Mouse (Mus musculus) CH12.LX (cell line): Measurements from ENCODE around the gene Gm20458. TPM values are rescaled to one million over a fixed set of nuclear protein-coding genes. Genes with fewer than 3 reads are reported as not detected.

ENCODE experiments used
- DNase-seq: peaks from one replicate; pipeline ENCODE4 v3.0.0-alpha.2; 2013; ENCODE audit errors: extremely low read depth
- H3K27ac ChIP-seq: 2 replicates; pipeline ENCODE4 v1.5.1; 2012; ENCODE audit warnings: low read depth, mild to moderate bottlenecking, control low read depth, moderate library complexity; ENCODE audit not compliant: insufficient read depth
- H3K27me3 ChIP-seq: replicated peaks from 2 replicates; pipeline ENCODE3; 2012; ENCODE audit warnings: inconsistent platforms
- H3K36me3 ChIP-seq, 2 experiments: replicated peaks in 1 of 2; 2 replicates each; pipeline versions ENCODE3 to v1.6.1; 2012; ENCODE audit warnings: inconsistent platforms in 1 of 2, low read length in 1 of 2, mild to moderate bottlenecking in 1 of 2, mixed read lengths in 1 of 2, moderate library complexity in 1 of 2; ENCODE audit not compliant: control insufficient read depth in 1 of 2, insufficient read depth in 1 of 2
- H3K4me1 ChIP-seq, 2 experiments: 2 replicates each; pipeline ENCODE4 v1.6.1; 2012; ENCODE audit warnings: inconsistent platforms in 1 of 2, moderate library complexity in 1 of 2; ENCODE audit not compliant: insufficient read depth in 2 of 2, control insufficient read depth in 1 of 2
- H3K4me2 ChIP-seq: 2 replicates; pipeline ENCODE4 v1.6.1; 2012; ENCODE audit warnings: low read depth, mild to moderate bottlenecking, control low read depth; ENCODE audit not compliant: poor library complexity, insufficient read depth, severe bottlenecking
- H3K4me3 ChIP-seq, 3 experiments: fragments of 150-350 bp in 1 of 3; sonication (generic) in 1 of 3; replicated peaks in 1 of 3; 2 replicates each; pipeline versions ENCODE3 to v1.5.1; 2011 to 2012; ENCODE audit warnings: low read depth in 2 of 3, low read length in 2 of 3, mild to moderate bottlenecking in 2 of 3, moderate library complexity in 2 of 3, control low read depth in 1 of 3, improper control_type of control experiment in 1 of 3, inconsistent platforms in 1 of 3, mixed read lengths in 1 of 3; ENCODE audit not compliant: poor library complexity in 1 of 3
- H3K79me2 ChIP-seq: replicated peaks from 2 replicates; pipeline ENCODE4 v1.6.1; 2012; ENCODE audit warnings: mild to moderate bottlenecking, moderate library complexity; ENCODE audit not compliant: control insufficient read depth, poor library complexity, insufficient read depth, severe bottlenecking; ENCODE audit errors: extremely low read depth
- H3K9ac ChIP-seq: 2 replicates; pipeline ENCODE4 v1.6.1; 2012; ENCODE audit warnings: low read depth, mild to moderate bottlenecking, control low read depth, moderate library complexity; ENCODE audit not compliant: insufficient read depth
- H3K9me3 ChIP-seq: replicated peaks from 2 replicates; pipeline ENCODE3; 2012; ENCODE audit warnings: low read length, inconsistent platforms, mixed read lengths
- BHLHE40 ChIP-seq: IDR thresholded peaks from 2 replicates; pipeline ENCODE4 v1.6.1; 2011; ENCODE audit warnings: mild to moderate bottlenecking, low read depth, low read length, improper control_type of control experiment
- CHD1 ChIP-seq: IDR thresholded peaks from 2 replicates; pipeline ENCODE4 v1.6.1; 2012; ENCODE audit warnings: low read depth, low read length, improper control_type of control experiment, inconsistent platforms
- CHD2 ChIP-seq: IDR thresholded peaks from 2 replicates; pipeline ENCODE4 v1.6.1; 2011; ENCODE audit warnings: low read length, improper control_type of control experiment
- CTCF ChIP-seq, 2 experiments: IDR thresholded peaks in 1 of 2; conservative IDR thresholded peaks in 1 of 2; 2 replicates each; pipeline ENCODE4 v1.5.1; 2011 to 2012; ENCODE audit warnings: low read depth in 2 of 2, low read length in 2 of 2, improper control_type of control experiment in 1 of 2, inconsistent platforms in 1 of 2, mild to moderate bottlenecking in 1 of 2, moderate library complexity in 1 of 2
- ELF1 ChIP-seq: IDR thresholded peaks from 2 replicates; pipeline ENCODE4 v1.6.1; 2014; ENCODE audit warnings: low read depth, mild to moderate bottlenecking, inconsistent platforms, low read length, improper control_type of control experiment
- EP300 ChIP-seq: IDR thresholded peaks from 2 replicates; pipeline ENCODE4 v1.6.1; 2011; ENCODE audit warnings: low read length, improper control_type of control experiment
- ETS1 ChIP-seq: conservative IDR thresholded peaks from 2 replicates; pipeline ENCODE4 v1.6.1; 2012; ENCODE audit warnings: low read depth, mild to moderate bottlenecking, inconsistent platforms, low read length, improper control_type of control experiment, moderate library complexity
- HCFC1 ChIP-seq: IDR thresholded peaks from 2 replicates; pipeline ENCODE4 v1.6.1; 2012; ENCODE audit warnings: low read depth, mild to moderate bottlenecking, inconsistent platforms, low read length, improper control_type of control experiment
- JUND ChIP-seq: conservative IDR thresholded peaks from 2 replicates; pipeline ENCODE4 v1.6.1; 2011; ENCODE audit warnings: low read depth, low read length, improper control_type of control experiment
- MAX ChIP-seq: IDR thresholded peaks from 2 replicates; pipeline ENCODE4 v1.6.1; 2011; ENCODE audit warnings: low read length, improper control_type of control experiment
- MAZ ChIP-seq: IDR thresholded peaks from 2 replicates; pipeline ENCODE4 v1.6.1; 2012; ENCODE audit warnings: low read depth, mild to moderate bottlenecking, inconsistent platforms, low read length, improper control_type of control experiment, moderate library complexity
- MYC ChIP-seq: IDR thresholded peaks from 2 replicates; pipeline ENCODE4 v1.6.1; 2011; ENCODE audit warnings: low read depth, mild to moderate bottlenecking, improper control_type of control experiment, low read length
- NELFE ChIP-seq: IDR thresholded peaks from 2 replicates; pipeline ENCODE4 v1.6.1; 2011; ENCODE audit warnings: low read depth, low read length, improper control_type of control experiment
- NRF1 ChIP-seq: IDR thresholded peaks from 2 replicates; pipeline ENCODE4 v1.6.1; 2014; ENCODE audit warnings: low read depth, mild to moderate bottlenecking, inconsistent platforms, low read length, improper control_type of control experiment, moderate library complexity
- PAX5 ChIP-seq: IDR thresholded peaks from 2 replicates; pipeline ENCODE4 v1.6.1; 2012; ENCODE audit warnings: low read length, inconsistent platforms, mixed read lengths
- RAD21 ChIP-seq: IDR thresholded peaks from 2 replicates; pipeline ENCODE4 v1.6.1; 2011; ENCODE audit warnings: low read depth, mild to moderate bottlenecking, low read length, improper control_type of control experiment, moderate library complexity
- RCOR1 ChIP-seq: conservative IDR thresholded peaks from 2 replicates; pipeline ENCODE4 v1.6.1; 2012; ENCODE audit warnings: low read depth, mild to moderate bottlenecking, inconsistent platforms, low read length, improper control_type of control experiment
- TCF12 ChIP-seq: IDR thresholded peaks from 2 replicates; pipeline ENCODE4 v1.6.1; 2014; ENCODE audit warnings: low read depth, mild to moderate bottlenecking, inconsistent platforms, low read length, improper control_type of control experiment
- UBTF ChIP-seq: IDR thresholded peaks from 2 replicates; pipeline ENCODE4 v1.6.1; 2012; ENCODE audit warnings: low read depth, mild to moderate bottlenecking, inconsistent platforms, low read length, improper control_type of control experiment, moderate library complexity
- USF1 ChIP-seq: IDR thresholded peaks from 2 replicates; pipeline ENCODE4 v1.6.1; 2014; ENCODE audit warnings: low read depth, mild to moderate bottlenecking, inconsistent platforms, low read length, improper control_type of control experiment
- USF2 ChIP-seq: conservative IDR thresholded peaks from 2 replicates; pipeline ENCODE4 v1.6.1; 2011; ENCODE audit warnings: low read depth, low read length, improper control_type of control experiment
- ZC3H11A ChIP-seq: IDR thresholded peaks from 2 replicates; pipeline ENCODE4 v1.6.1; 2012; ENCODE audit warnings: low read depth, mild to moderate bottlenecking, inconsistent platforms, low read length, improper control_type of control experiment
- ZKSCAN1 ChIP-seq: IDR thresholded peaks from 2 replicates; pipeline ENCODE4 v1.6.1; 2012; ENCODE audit warnings: low read depth, inconsistent platforms, low read length, improper control_type of control experiment, borderline replicate concordance
- dilution Hi-C: fragments of 300-500 bp; cut with MboI; formaldehyde crosslinking; loops from 2 replicates; pipeline ENCODE4 v1.14.3; 2020; ENCODE audit warnings: low sequenced_read_pairs; ENCODE audit not compliant: extremely low pct_unique_long_range_greater_than_20kb, extremely low pct_ligation_motif_present
- in situ Hi-C: fragments of 300-500 bp; cut with MboI; formaldehyde crosslinking; loops from 3 replicates; pipeline ENCODE4 v1.14.3; 2019; ENCODE audit warnings: low sequenced_read_pairs, low pct_ligation_motif_present, low pct_unique_long_range_greater_than_20kb, mixed read lengths
- polyA plus RNA-seq: library from polyadenylated mRNA; unstranded; fragments of >175 nt; gene quantifications from 2 replicates; pipeline ENCODE4 v1.2.1, GENCODE M21; 2012; ENCODE audit warnings: low read depth; ENCODE audit not compliant: insufficient read length
- total RNA-seq, 2 experiments: library from RNA; depleted of rRNA; stranded (reverse); fragments of 300-350 nt in 1 of 2; fragments of >200 nt in 1 of 2; gene quantifications; 2 replicates each; pipeline ENCODE4 v1.2.3; 2012 to 2014

The Gm20458 gene
- total and polyA plus RNA-seq, 3 experiments: 0.31 to 1.1 (median 0.74) TPM

- TF ChIP-seq ETS1: peak; percentile 48; the same call in 1 of the 2 replicates
- TF ChIP-seq RAD21: peak; percentile 10
- no peak for TF ChIP-seq EP300
- TF ChIP-seq CTCF (conservative IDR thresholded peaks at IDR 0.05 in 1 of 2, IDR thresholded peaks at IDR 0.05 in 1 of 2; ENCODE audit: low read depth in 2 of 2, low read length in 2 of 2): peak in 1 of 2 experiments; percentile 45; a peak in 2 of 4 replicates
- TF ChIP-seq PAX5: no peak
- peak; percentile 43; the same call in 1 of the 2 replicates for TF ChIP-seq MYC
- peak; percentile 46; the same call in 1 of the 2 replicates for TF ChIP-seq MAX
- TF ChIP-seq CHD2: no peak
- TF ChIP-seq USF1: no peak
- TF ChIP-seq NRF1: no peak
- TF ChIP-seq TCF12: peak; percentile 73; the same call in 1 of the 2 replicates
- no peak for TF ChIP-seq MAZ
Observed at GRCm38 (mm10) chr2:164456864-164457300, 3.9 kb upstream of the Gm20458 start, which contains the start of gene Sys1 (continued).

GRCm38 (mm10) chr2:164457942-164458341, 2.8 kb upstream of the Gm20458 start:
- dilution Hi-C loops: no loop called here
- peak overlapping the region; percentile 39 for H3K4me2 ChIP-seq
- peak overlapping the region; percentile 59 for H3K9ac ChIP-seq

GRCm38 (mm10) chr2:164458535-164458934, 2.2 kb upstream of the Gm20458 start:
- in situ Hi-C loops (loop anchor here (5.0 kb wide), 1 partner anchor 36 kb away; no protein-coding TSS in a partner anchor), dilution Hi-C loops (no loop called here)
- peaks cover 11 to 16% of the 10 kb centered on the region in 2 experiments for H3K36me3 ChIP-seq
- peaks cover 2% of the 10 kb centered on the region for H3K9me3 ChIP-seq
- TF ChIP-seq ZKSCAN1 (no peak), CHD1 (no peak), RCOR1 (no peak), UBTF (no peak)
- H3K4me3 ChIP-seq: no peak overlapping the region
- H3K9ac ChIP-seq: no peak overlapping the region
- peaks cover 7 to 39% of the 10 kb centered on the region in 2 experiments for H3K4me1 ChIP-seq
- H3K4me2 ChIP-seq: no peak overlapping the region
- DNase-seq: no peak
- H3K27ac ChIP-seq: no peak overlapping the region
- H3K79me2 ChIP-seq: peaks cover 11% of the 10 kb centered on the region
- no peaks in the 10 kb centered on the region for H3K27me3 ChIP-seq

More at GRCm38 (mm10) chr2:164457942-164458341, 2.8 kb upstream of the Gm20458 start:
- Histone ChIP-seq H3K4me3 (peak overlapping the region; percentile 30 to 69 (median 35)), H3K9me3 (peaks cover 2% of the 10 kb centered on the region), H3K27me3 (peaks cover 3% of the 10 kb centered on the region), H3K27ac (peak overlapping the region; percentile 43), H3K79me2 (peaks cover 11% of the 10 kb centered on the region), H3K4me1 (peaks cover 7 to 35% of the 10 kb centered on the region in 2 experiments), H3K36me3 (peaks cover 5 to 10% of the 10 kb centered on the region in 2 experiments)
- no peak for TF ChIP-seq ZC3H11A
- TF ChIP-seq HCFC1: no peak
- TF ChIP-seq USF2: peak; percentile 69
- no peak for TF ChIP-seq NRF1
- TF ChIP-seq NELFE: no peak
- TF ChIP-seq BHLHE40: peak; percentile 61
- no peak for TF ChIP-seq PAX5
- TF ChIP-seq USF1: peak; percentile 72
- no peak for TF ChIP-seq UBTF
- TF ChIP-seq ELF1: no peak
- TF ChIP-seq JUND: no peak
- in situ Hi-C loops: loop anchor here (5.0 kb wide), 1 partner anchor 36 kb away; no protein-coding TSS in a partner anchor
- DNase-seq: no peak
